Mouse (Mus musculus): ENCODE measurements around the gene Tor4a. TPM values are rescaled to one million over a fixed set of nuclear protein-coding genes. Genes with fewer than 3 reads are reported as not detected.

The Tor4a gene
- total RNA-seq, 2 experiments from 2014 or later: 4.4 to 5.8 TPM

GRCm38 (mm10) chr2:25169778-25170177, 26.9 kb downstream of the Tor4a start:
- DNase-seq: no peak

GRCm38 (mm10) chr2:25168665-25168978, 28.1 kb downstream of the Tor4a start:
- DNase-seq: no peak

GRCm38 (mm10) chr2:25167919-25168664, 28.6 kb downstream of the Tor4a start:
- DNase-seq: peak; percentile 86

- DNase-seq: no peak
Observed at GRCm38 (mm10) chr2:25167481-25167880, 29.2 kb downstream of the Tor4a start.

- peak; percentile 70 for DNase-seq
Observed at GRCm38 (mm10) chr2:25157655-25158054, 39.0 kb downstream of the Tor4a start.

- DNase-seq: no peak
Observed at GRCm38 (mm10) chr2:25156990-25157389, 39.7 kb downstream of the Tor4a start.

GRCm38 (mm10) chr2:25156177-25156576, 40.5 kb downstream of the Tor4a start:
- no peak for DNase-seq

GRCm38 (mm10) chr2:25151280-25151956, 45.3 kb downstream of the Tor4a start:
- DNase-seq: no peak

- no peak for DNase-seq
Observed at GRCm38 (mm10) chr2:25149643-25150042, 47.0 kb downstream of the Tor4a start.

GRCm38 (mm10) chr2:25147892-25148291, 48.8 kb downstream of the Tor4a start:
- DNase-seq: no peak

- no peak for DNase-seq
Observed at GRCm38 (mm10) chr2:25147398-25147797, 49.3 kb downstream of the Tor4a start.

- peak; percentile 75 for DNase-seq
Observed at GRCm38 (mm10) chr2:25145346-25145745, 51.3 kb downstream of the Tor4a start.

Other genes starting within 250 kb of the Tor4a start
- 10 to 100 TPM; 26.6 to 32.1 TPM for gene Zmynd19, start 247.1 kb downstream of the Tor4a start, total RNA-seq (2021)
- gene Dph7, start 234.5 kb downstream of the Tor4a start, total RNA-seq (2021): 1 to 10 TPM; 8.6 to 8.8 TPM
- gene Mrpl41, start 221.8 kb downstream of the Tor4a start, total RNA-seq (2021): 10 to 100 TPM; 78.3 to 79.7 TPM
- 10 to 100 TPM; 13.5 to 13.7 TPM for gene Pnpla7, start 220.9 kb downstream of the Tor4a start, total RNA-seq (2021)
- 10 to 100 TPM; 45.8 to 47.8 TPM for gene Nsmf, start 142.5 kb downstream of the Tor4a start, total RNA-seq (2021)
- gene Entpd8, start 116.6 kb downstream of the Tor4a start, total RNA-seq (2021): not detected
- gene Noxa1, start 101.7 kb downstream of the Tor4a start, total RNA-seq (2021): not detected
- gene Nrarp, start 16.1 kb downstream of the Tor4a start, total RNA-seq (2021): 10 to 100 TPM; 31.2 to 33.4 TPM
- 10 to 100 TPM; 43.4 to 44.5 TPM for gene Nelfb, start 14.6 kb upstream of the Tor4a start, total RNA-seq (2021)
- not detected for gene Stpg3, start 17.8 kb upstream of the Tor4a start, total RNA-seq (2021)
- not detected for gene Fam166a, start 21.9 kb upstream of the Tor4a start, total RNA-seq (2021)
- gene Tubb4b, start 27.8 kb upstream of the Tor4a start, total RNA-seq (2021): 100 to 1,000 TPM; 415 to 442 TPM
- not detected for gene Slc34a3, start 37.5 kb upstream of the Tor4a start, total RNA-seq (2021)
- not detected for gene Rnf224, start 39.9 kb upstream of the Tor4a start, total RNA-seq (2021)
- 1 to 10 TPM; 1.5 to 3.0 TPM for gene Rnf208, start 45.4 kb upstream of the Tor4a start, total RNA-seq (2021)
- gene Cysrt1, start 45.6 kb upstream of the Tor4a start, total RNA-seq (2021): not detected
- gene AL732309.1, start 50.0 kb upstream of the Tor4a start, total RNA-seq (2021): 1 to 10 TPM; 1.3 to 1.8 TPM
- gene Tmem203, start 58.6 kb upstream of the Tor4a start, total RNA-seq (2021): 10 to 100 TPM; 16.9 to 18.1 TPM
- gene Tprn, start 65.7 kb upstream of the Tor4a start, total RNA-seq (2021): 1 to 10 TPM; 4.9 to 5.7 TPM
- gene Ssna1, start 75.6 kb upstream of the Tor4a start, total RNA-seq (2021): 10 to 100 TPM; 60.0 to 62.0 TPM
- gene Anapc2, start 75.6 kb upstream of the Tor4a start, total RNA-seq (2021): 10 to 100 TPM; 49.7 to 53.1 TPM
- not detected for gene Tmem210, start 91.3 kb upstream of the Tor4a start, total RNA-seq (2021)
- not detected for gene Lrrc26, start 93.0 kb upstream of the Tor4a start, total RNA-seq (2021)
- gene Grin1, start 122.3 kb upstream of the Tor4a start, total RNA-seq (2021): not detected
- gene Man1b1, start 135.5 kb upstream of the Tor4a start, total RNA-seq (2021): 10 to 100 TPM; 27.2 to 28.6 TPM
- 1 to 10 TPM; 4.7 to 5.2 TPM for gene Dpp7, start 159.5 kb upstream of the Tor4a start, total RNA-seq (2021)
- 1 to 10 TPM; 7.3 to 9.5 TPM for gene Uap1l1, start 168.8 kb upstream of the Tor4a start, total RNA-seq (2021)
- 10 to 100 TPM in 1 of 2 experiments, 1 to 10 TPM in 1; 8.7 to 10.8 TPM for gene Sapcd2, start 175.4 kb upstream of the Tor4a start, total RNA-seq (2021)
- 1 to 10 TPM; 5.7 to 8.5 TPM for gene Entpd2, start 199.0 kb upstream of the Tor4a start, total RNA-seq (2021)
- gene Npdc1, start 202.5 kb upstream of the Tor4a start, total RNA-seq (2021): 10 to 100 TPM; 33.1 to 35.2 TPM
- under 1 TPM in 1 of 2 experiments, not detected in 1; 0.11 TPM for gene Fut7, start 226.4 kb upstream of the Tor4a start, total RNA-seq (2021)
- gene Abca2, start 231.8 kb upstream of the Tor4a start, total RNA-seq (2021): 10 to 100 TPM; 19.4 to 20.7 TPM

Measured in heart, postnatal 4 days (tissue).